Mouse (Mus musculus): ENCODE results near the gene Bptf. TPM values are rescaled to one million over a fixed set of nuclear protein-coding genes. Genes with fewer than 3 reads are reported as not detected.
A peak's percentile ranks its signal among the peaks of the same experiment; 100 is the strongest.
"Not testable (repeated sequence)": the region's sequence is repeated elsewhere in the genome, so short reads cannot be mapped to it uniquely, and the experiment has no call there.

The Bptf gene
- polyA plus RNA-seq, 1 experiment from 2014 or later = 43.8 TPM

- H3K4me2 ChIP-seq; H3K27ac ChIP-seq; ATAC-seq (ENCODE audit: insufficient number of reproducible peaks, insufficient read depth, low FRiP score, low TSS enrichment, low read depth); H3K36me3 ChIP-seq; H3K4me1 ChIP-seq; H3K4me3 ChIP-seq; H3K9me3 ChIP-seq; H3K9ac ChIP-seq; H3K27me3 ChIP-seq: not testable (repeated sequence)
- WGBS = 72% methylated on average over 11 of the region's 11 CpGs
Measured at GRCm38 (mm10) chr11:107015535-107016187, 116.3 kb downstream of the Bptf start.

- ATAC-seq (ENCODE audit: insufficient number of reproducible peaks, insufficient read depth, low FRiP score, low TSS enrichment, low read depth) = no peak
- H3K36me3 ChIP-seq = no peaks in the 10 kb centered on the region
- H3K4me1 ChIP-seq = peaks cover 8% of the 10 kb centered on the region; the same call in 1 of the 2 replicates
- no peak overlapping the region for H3K4me2 ChIP-seq
- no peaks in the 10 kb centered on the region for H3K27me3 ChIP-seq
- no peaks in the 10 kb centered on the region for H3K9me3 ChIP-seq
- H3K27ac ChIP-seq = no peak overlapping the region
- no peak overlapping the region for H3K9ac ChIP-seq
- 46% methylated on average over 14 of the region's 14 CpGs for WGBS
- no peak overlapping the region for H3K4me3 ChIP-seq
Measured at GRCm38 (mm10) chr11:107014597-107015309, 117.2 kb downstream of the Bptf start.

GRCm38 (mm10) chr11:107014020-107014585, 117.8 kb downstream of the Bptf start:
- H3K4me1 ChIP-seq = peaks cover 8% of the 10 kb centered on the region; the same call in 1 of the 2 replicates
- WGBS = 74% methylated on average over 11 of the region's 11 CpGs
- no peaks in the 10 kb centered on the region for H3K27me3 ChIP-seq
- no peaks in the 10 kb centered on the region for H3K9me3 ChIP-seq
- H3K4me2 ChIP-seq = no peak overlapping the region
- H3K4me3 ChIP-seq = no peak overlapping the region
- H3K27ac ChIP-seq = no peak overlapping the region
- H3K9ac ChIP-seq = no peak overlapping the region
- no peaks in the 10 kb centered on the region for H3K36me3 ChIP-seq
- no peak for ATAC-seq (ENCODE audit: insufficient number of reproducible peaks, insufficient read depth, low FRiP score, low TSS enrichment, low read depth)

GRCm38 (mm10) chr11:107012324-107013017, 119.5 kb downstream of the Bptf start:
- under 1% methylated on average over 37 of the region's 37 CpGs for WGBS
- H3K4me1 ChIP-seq = peaks cover 8% of the 10 kb centered on the region; the same call in 1 of the 2 replicates

GRCm38 (mm10) chr11:107011669-107012323, 120.1 kb downstream of the Bptf start:
- WGBS = 24% methylated on average over 18 of the region's 18 CpGs

More at GRCm38 (mm10) chr11:107012324-107013017, 119.5 kb downstream of the Bptf start:
- H3K27ac ChIP-seq = peak overlapping the region; percentile 97
- H3K4me2 ChIP-seq = peak overlapping the region; percentile 56
- H3K4me3 ChIP-seq = peak overlapping the region; percentile 55
- peak overlapping the region; percentile 77 for H3K9ac ChIP-seq
- ATAC-seq (ENCODE audit: insufficient number of reproducible peaks, insufficient read depth, low FRiP score, low TSS enrichment, low read depth) = peak; percentile 91
- no peaks in the 10 kb centered on the region for H3K36me3 ChIP-seq
- no peaks in the 10 kb centered on the region for H3K27me3 ChIP-seq
- no peaks in the 10 kb centered on the region for H3K9me3 ChIP-seq

GRCm38 (mm10) chr11:107011171-107011570, 120.8 kb downstream of the Bptf start:
- H3K4me2 ChIP-seq = 0 out of 2 replicates have a peak overlapping the region, but pooled peaks have one; percentile 56
- 80% methylated on average over 7 of the region's 7 CpGs for WGBS
- H3K4me1 ChIP-seq = peaks cover 8% of the 10 kb centered on the region; the same call in 1 of the 2 replicates
- no peak overlapping the region for H3K9ac ChIP-seq
- H3K27me3 ChIP-seq = no peaks in the 10 kb centered on the region
- H3K9me3 ChIP-seq = no peaks in the 10 kb centered on the region
- no peak overlapping the region for H3K4me3 ChIP-seq
- no peaks in the 10 kb centered on the region for H3K36me3 ChIP-seq
- ATAC-seq (ENCODE audit: insufficient number of reproducible peaks, insufficient read depth, low FRiP score, low TSS enrichment, low read depth) = no peak
- no peak overlapping the region for H3K27ac ChIP-seq

More at GRCm38 (mm10) chr11:107011669-107012323, 120.1 kb downstream of the Bptf start:
- Histone ChIP-seq H3K27me3 (no peaks in the 10 kb centered on the region), H3K27ac (peak overlapping the region; percentile 97), H3K4me3 (peak overlapping the region; percentile 55), H3K4me1 (peaks cover 8% of the 10 kb centered on the region; the same call in 1 of the 2 replicates), H3K9me3 (no peaks in the 10 kb centered on the region), H3K36me3 (no peaks in the 10 kb centered on the region), H3K9ac (peak overlapping the region; percentile 77), H3K4me2 (peak overlapping the region; percentile 56)
- ATAC-seq (ENCODE audit: insufficient number of reproducible peaks, insufficient read depth, low FRiP score, low TSS enrichment, low read depth) = no peak

GRCm38 (mm10) chr11:107010447-107010846, 121.5 kb downstream of the Bptf start:
- H3K27me3 ChIP-seq = no peaks in the 10 kb centered on the region
- peaks cover 8% of the 10 kb centered on the region; the same call in 1 of the 2 replicates for H3K4me1 ChIP-seq
- H3K9me3 ChIP-seq = no peaks in the 10 kb centered on the region
- no peaks in the 10 kb centered on the region for H3K36me3 ChIP-seq
- 95% methylated on average over 3 of the region's 3 CpGs for WGBS
- H3K27ac ChIP-seq = no peak overlapping the region
- no peak overlapping the region for H3K4me2 ChIP-seq
- no peak overlapping the region for H3K4me3 ChIP-seq
- no peak overlapping the region for H3K9ac ChIP-seq
- ATAC-seq (ENCODE audit: insufficient number of reproducible peaks, insufficient read depth, low FRiP score, low TSS enrichment, low read depth) = no peak

- Histone ChIP-seq H3K9ac (no peak overlapping the region), H3K4me3 (no peak overlapping the region), H3K4me2 (no peak overlapping the region), H3K27me3 (no peaks in the 10 kb centered on the region), H3K4me1 (no peaks in the 10 kb centered on the region), H3K36me3 (no peaks in the 10 kb centered on the region), H3K9me3 (no peaks in the 10 kb centered on the region), H3K27ac (no peak overlapping the region)
- 85% methylated on average over 1 of the region's 1 CpGs for WGBS
- ATAC-seq (ENCODE audit: insufficient number of reproducible peaks, insufficient read depth, low FRiP score, low TSS enrichment, low read depth) = no peak
Measured at GRCm38 (mm10) chr11:107005538-107005937, 126.4 kb downstream of the Bptf start.

- Histone ChIP-seq H3K4me1 (peaks cover 10% of the 10 kb centered on the region), H3K9me3 (no peaks in the 10 kb centered on the region), H3K27me3 (no peaks in the 10 kb centered on the region), H3K4me2 (no peak overlapping the region), H3K27ac (peak overlapping the region; percentile 13; the same call in 1 of the 2 replicates), H3K9ac (no peak overlapping the region), H3K36me3 (0 out of 2 replicates have a peak, but pooled peaks cover 3% of the 10 kb centered on the region), H3K4me3 (no peak overlapping the region)
- no peak for ATAC-seq (ENCODE audit: insufficient number of reproducible peaks, insufficient read depth, low FRiP score, low TSS enrichment, low read depth)
- 43% methylated on average over 8 of the region's 8 CpGs for whole genome bisulfite sequencing
Measured at GRCm38 (mm10) chr11:107001760-107002675, 129.9 kb downstream of the Bptf start.

GRCm38 (mm10) chr11:106999949-107000513, 131.9 kb downstream of the Bptf start:
- H3K9me3 ChIP-seq = no peaks in the 10 kb centered on the region
- no peaks in the 10 kb centered on the region for H3K27me3 ChIP-seq
- H3K27ac ChIP-seq = peak overlapping the region; percentile 68; the same call in 1 of the 2 replicates
- ATAC-seq (ENCODE audit: insufficient number of reproducible peaks, insufficient read depth, low FRiP score, low TSS enrichment, low read depth) = no peak
- 87% methylated on average over 9 of the region's 9 CpGs for WGBS
- H3K36me3 ChIP-seq = peaks cover 23% of the 10 kb centered on the region
- peak overlapping the region; percentile 59 for H3K4me2 ChIP-seq
- peak overlapping the region; percentile 98 for H3K4me3 ChIP-seq
- H3K9ac ChIP-seq = peak overlapping the region; percentile 75
- peaks cover 15% of the 10 kb centered on the region for H3K4me1 ChIP-seq
